Mouse (Mus musculus) forebrain, embryonic 12.5 days (tissue): ENCODE results near the gene Sox5. TPM values are rescaled to one million over a fixed set of nuclear protein-coding genes. Genes with fewer than 3 reads are reported as not detected.
A peak's percentile ranks its signal among the peaks of the same experiment; 100 is the strongest.

ENCODE experiments used
- ATAC-seq: fragments of 200-750 bp; cut with Nextera tagmentation; 2 replicates; pipeline ENCODE4 v1.8.0; 2017; ENCODE audit warnings: moderate TSS enrichment; ENCODE audit not compliant: low FRiP score
- H3K27ac ChIP-seq: fragments of 300-500 bp; sonication (generic); 2 replicates; pipeline ENCODE4 v1.5.1; 2016; ENCODE audit warnings: mild to moderate bottlenecking
- H3K27me3 ChIP-seq: fragments of 300-500 bp; sonication (generic); 2 replicates; pipeline ENCODE4 v1.6.1; 2016; ENCODE audit warnings: mild to moderate bottlenecking
- H3K36me3 ChIP-seq: fragments of 300-500 bp; sonication (generic); replicated peaks from 2 replicates; pipeline ENCODE4 v1.6.1; 2016; ENCODE audit warnings: mild to moderate bottlenecking
- H3K4me1 ChIP-seq: fragments of 300-500 bp; sonication (generic); 2 replicates; pipeline ENCODE4 v1.6.1; 2016
- H3K4me2 ChIP-seq: fragments of 300-500 bp; sonication (generic); 2 replicates; pipeline ENCODE4 v1.6.1; 2016; ENCODE audit warnings: mild to moderate bottlenecking, moderate library complexity
- H3K4me3 ChIP-seq: fragments of 300-500 bp; sonication (generic); replicated peaks from 2 replicates; pipeline ENCODE4 v1.5.1; 2016; ENCODE audit warnings: mild to moderate bottlenecking
- H3K9ac ChIP-seq: fragments of 300-500 bp; sonication (generic); 2 replicates; pipeline ENCODE4 v1.6.1; 2016; ENCODE audit warnings: mild to moderate bottlenecking
- H3K9me3 ChIP-seq: fragments of 300-500 bp; sonication (generic); 2 replicates; pipeline ENCODE4 v1.6.1; 2016
- WGBS: fragments of 180-500 bp; shearing (Covaris S2); methylation state at CpG from one replicate; pipeline ENCODE4 v1.1.7; 2016; 5-methylcytosine and 5-hydroxymethylcytosine counted together
- polyA plus RNA-seq: library from polyadenylated mRNA; unstranded; fragments of >200 nt; fragmentation: Nextera tagmentation; extraction: Ambion mirVana; gene quantifications from 2 replicates; pipeline ENCODE4 v1.2.1, GENCODE M21; 2016

Gene Sox5
- polyA plus RNA-seq, 1 experiment from 2014 or later = 89.0 TPM

- Histone ChIP-seq H3K4me1 (peaks cover 19% of the 10 kb centered on the region), H3K9ac (no peak overlapping the region), H3K27ac (no peak overlapping the region), H3K27me3 (no peaks in the 10 kb centered on the region), H3K9me3 (no peaks in the 10 kb centered on the region), H3K4me2 (no peak overlapping the region), H3K4me3 (no peak overlapping the region), H3K36me3 (0 out of 2 replicates have a peak, but pooled peaks cover 3% of the 10 kb centered on the region)
- ATAC-seq = no peak
- WGBS = 73% methylated on average over 12 of the region's 12 CpGs
Measured at GRCm38 (mm10) chr6:144105645-144106044, 676.1 kb downstream of the Sox5 start.

- Histone ChIP-seq H3K27ac (no peak overlapping the region), H3K36me3 (0 out of 2 replicates have a peak, but pooled peaks cover 3% of the 10 kb centered on the region), H3K4me1 (peaks cover 19% of the 10 kb centered on the region), H3K9me3 (no peaks in the 10 kb centered on the region), H3K9ac (no peak overlapping the region), H3K4me2 (no peak overlapping the region), H3K27me3 (no peaks in the 10 kb centered on the region), H3K4me3 (no peak overlapping the region)
- no peak for ATAC-seq
- 92% methylated on average over 6 of the region's 6 CpGs for WGBS
Measured at GRCm38 (mm10) chr6:144103612-144104011, 678.2 kb downstream of the Sox5 start.

GRCm38 (mm10) chr6:144100852-144101251 lies 680.9 kb downstream of the Sox5 start:
- no peak overlapping the region for H3K9ac ChIP-seq
- 89% methylated on average over 1 of the region's 1 CpGs for WGBS
- no peak overlapping the region for H3K27ac ChIP-seq
- peaks cover 6% of the 10 kb centered on the region; the same call in 1 of the 2 replicates for H3K4me1 ChIP-seq
- no peaks in the 10 kb centered on the region for H3K27me3 ChIP-seq
- no peak overlapping the region for H3K4me2 ChIP-seq
- no peak for ATAC-seq
- 0 out of 2 replicates have a peak, but pooled peaks cover 3% of the 10 kb centered on the region for H3K36me3 ChIP-seq
- H3K4me3 ChIP-seq = no peak overlapping the region
- no peaks in the 10 kb centered on the region for H3K9me3 ChIP-seq

GRCm38 (mm10) chr6:144098119-144098518 lies 683.7 kb downstream of the Sox5 start:
- 40% methylated on average over 9 of the region's 9 CpGs for WGBS
- H3K36me3 ChIP-seq = 0 out of 2 replicates have a peak, but pooled peaks cover 3% of the 10 kb centered on the region
- H3K4me2 ChIP-seq = no peak overlapping the region
- no peak overlapping the region for H3K9ac ChIP-seq
- no peaks in the 10 kb centered on the region for H3K9me3 ChIP-seq
- peak; percentile 53; the same call in 1 of the 2 replicates for ATAC-seq
- H3K27me3 ChIP-seq = no peaks in the 10 kb centered on the region
- no peak overlapping the region for H3K4me3 ChIP-seq
- 0 out of 2 replicates have a peak overlapping the region, but pooled peaks have one; percentile 46 for H3K27ac ChIP-seq
- peaks cover 12% of the 10 kb centered on the region for H3K4me1 ChIP-seq

DNA sequence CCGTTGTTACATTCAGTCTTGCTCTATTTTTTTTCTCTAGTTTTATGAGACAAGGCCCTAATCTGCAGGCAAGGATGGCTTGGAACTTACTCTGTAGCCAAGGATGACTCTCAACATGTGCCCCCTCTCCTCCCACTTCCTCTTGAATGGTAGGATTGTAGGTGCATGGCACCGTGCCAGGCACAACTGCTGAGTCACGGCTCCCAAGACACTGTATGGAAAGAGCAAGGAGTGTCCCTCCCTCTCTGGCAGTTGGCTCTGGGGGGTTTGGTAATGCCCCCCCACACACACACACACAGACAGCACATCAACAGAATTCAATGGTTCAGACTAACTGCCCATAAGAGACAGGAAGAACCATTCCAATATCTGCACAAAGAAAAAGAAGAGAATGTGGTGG lies 693.5 kb downstream of the Sox5 start:
- Histone ChIP-seq H3K27ac (no peak overlapping the region), H3K27me3 (no peaks in the 10 kb centered on the region), H3K9ac (no peak overlapping the region), H3K4me3 (no peak overlapping the region), H3K9me3 (no peaks in the 10 kb centered on the region), H3K36me3 (no peaks in the 10 kb centered on the region; the same call in 1 of the 2 replicates), H3K4me1 (peaks cover 5% of the 10 kb centered on the region; the same call in 1 of the 2 replicates), H3K4me2 (no peak overlapping the region)
- 91% methylated on average over 3 of the region's 3 CpGs for WGBS
- no peak for ATAC-seq

GRCm38 (mm10) chr6:144086096-144086810 lies 695.5 kb downstream of the Sox5 start:
- no peak for ATAC-seq
- H3K27ac ChIP-seq = no peak overlapping the region
- no peak overlapping the region for H3K4me3 ChIP-seq
- 73% methylated on average over 1 of the region's 1 CpGs for WGBS
- H3K4me2 ChIP-seq = no peak overlapping the region
- no peak overlapping the region for H3K9ac ChIP-seq
- no peaks in the 10 kb centered on the region for H3K9me3 ChIP-seq
- no peaks in the 10 kb centered on the region for H3K27me3 ChIP-seq
- no peaks in the 10 kb centered on the region; the same call in 1 of the 2 replicates for H3K36me3 ChIP-seq
- peaks cover 8% of the 10 kb centered on the region for H3K4me1 ChIP-seq

GRCm38 (mm10) chr6:144082297-144082696 lies 699.5 kb downstream of the Sox5 start:
- no peak overlapping the region for H3K4me3 ChIP-seq
- H3K36me3 ChIP-seq = no peaks in the 10 kb centered on the region; the same call in 1 of the 2 replicates
- no peak overlapping the region for H3K4me2 ChIP-seq
- H3K9me3 ChIP-seq = no peaks in the 10 kb centered on the region
- no peaks in the 10 kb centered on the region for H3K27me3 ChIP-seq
- no peak overlapping the region for H3K27ac ChIP-seq
- 79% methylated on average over 9 of the region's 9 CpGs for WGBS
- peaks cover 3% of the 10 kb centered on the region for H3K4me1 ChIP-seq
- ATAC-seq = no peak
- H3K9ac ChIP-seq = no peak overlapping the region

GRCm38 (mm10) chr6:144077826-144078225 lies 704.0 kb downstream of the Sox5 start:
- Histone ChIP-seq H3K4me1 (peaks cover 3% of the 10 kb centered on the region; the same call in 1 of the 2 replicates), H3K4me2 (no peak overlapping the region), H3K9ac (no peak overlapping the region), H3K27ac (no peak overlapping the region), H3K36me3 (no peaks in the 10 kb centered on the region; the same call in 1 of the 2 replicates), H3K27me3 (no peaks in the 10 kb centered on the region), H3K9me3 (no peaks in the 10 kb centered on the region), H3K4me3 (no peak overlapping the region)
- WGBS = 97% methylated on average over 7 of the region's 7 CpGs
- no peak for ATAC-seq

DNA sequence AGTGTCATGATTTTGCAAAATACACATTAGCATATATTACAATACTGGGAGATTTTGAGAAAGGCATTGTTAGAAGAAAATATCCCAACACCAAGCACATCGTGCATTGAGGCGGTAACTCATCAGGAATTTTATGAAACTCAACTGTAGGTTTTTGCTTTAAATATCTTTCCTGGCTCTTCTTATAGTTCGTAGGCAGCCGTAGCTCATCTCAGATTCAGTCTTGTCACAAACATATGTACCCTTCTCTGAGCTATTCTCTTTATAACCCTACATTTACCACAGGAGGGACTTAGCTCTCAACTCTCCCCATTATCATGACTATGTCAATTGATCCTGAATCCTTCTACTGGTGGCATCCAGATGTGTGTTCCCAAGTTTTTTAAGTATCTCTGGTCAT lies 705.4 kb downstream of the Sox5 start:
- Histone ChIP-seq H3K9ac (no peak overlapping the region), H3K4me3 (no peak overlapping the region), H3K27ac (no peak overlapping the region), H3K4me1 (no peaks in the 10 kb centered on the region), H3K27me3 (no peaks in the 10 kb centered on the region), H3K4me2 (no peak overlapping the region), H3K36me3 (no peaks in the 10 kb centered on the region; the same call in 1 of the 2 replicates), H3K9me3 (no peaks in the 10 kb centered on the region)
- WGBS = 94% methylated on average over 4 of the region's 4 CpGs
- no peak for ATAC-seq

DNA sequence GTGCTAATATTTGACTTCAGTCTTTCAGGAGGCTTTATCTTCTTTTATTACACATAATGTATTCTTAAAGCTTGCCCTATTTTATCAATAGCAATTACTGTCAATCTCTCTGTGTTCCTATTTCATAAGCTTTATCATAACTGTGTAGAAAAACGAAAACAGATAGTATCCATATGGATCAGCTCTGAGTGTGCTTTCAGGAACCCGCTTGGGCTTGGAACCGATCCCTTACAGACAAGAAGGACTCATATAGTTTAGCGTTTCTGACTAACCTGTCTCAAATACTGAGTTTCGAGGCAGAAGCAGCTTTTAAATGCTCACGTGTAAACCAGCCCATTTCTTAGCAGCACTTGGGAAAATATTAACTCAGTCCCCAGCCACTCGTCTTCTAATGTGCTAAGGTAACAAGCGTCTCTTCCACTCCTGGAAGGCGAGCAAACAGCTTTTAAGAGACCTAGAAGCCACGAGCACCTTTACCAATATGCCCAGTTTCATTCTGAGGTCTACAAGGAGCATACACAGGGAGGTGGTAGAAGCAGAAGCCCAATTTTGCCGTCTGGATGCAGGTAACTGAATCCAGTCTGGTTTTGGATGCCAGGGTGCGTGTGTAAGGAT lies 706.3 kb downstream of the Sox5 start:
- no peak overlapping the region for H3K4me3 ChIP-seq

GRCm38 (mm10) chr6:144074826-144075225 lies 707.0 kb downstream of the Sox5 start:
- Histone ChIP-seq H3K4me2 (no peak overlapping the region), H3K4me3 (no peak overlapping the region), H3K36me3 (no peaks in the 10 kb centered on the region; the same call in 1 of the 2 replicates), H3K27ac (no peak overlapping the region), H3K4me1 (no peaks in the 10 kb centered on the region), H3K9ac (no peak overlapping the region), H3K27me3 (no peaks in the 10 kb centered on the region), H3K9me3 (no peaks in the 10 kb centered on the region)
- no peak for ATAC-seq
- 73% methylated on average over 9 of the region's 9 CpGs for WGBS

More for the DNA sequence above, 706.3 kb downstream of the Sox5 start:
- no peak overlapping the region for H3K9ac ChIP-seq
- H3K27me3 ChIP-seq = no peaks in the 10 kb centered on the region
- WGBS = 91% methylated on average over 12 of the region's 12 CpGs
- no peaks in the 10 kb centered on the region; the same call in 1 of the 2 replicates for H3K36me3 ChIP-seq
- H3K4me2 ChIP-seq = no peak overlapping the region
- H3K9me3 ChIP-seq = no peaks in the 10 kb centered on the region
- no peak for ATAC-seq
- H3K27ac ChIP-seq = no peak overlapping the region
- no peaks in the 10 kb centered on the region for H3K4me1 ChIP-seq

- Histone ChIP-seq H3K9ac (no peak overlapping the region), H3K4me3 (no peak overlapping the region), H3K9me3 (no peaks in the 10 kb centered on the region), H3K4me2 (no peak overlapping the region), H3K4me1 (no peaks in the 10 kb centered on the region), H3K27me3 (no peaks in the 10 kb centered on the region), H3K27ac (no peak overlapping the region), H3K36me3 (no peaks in the 10 kb centered on the region)
- WGBS = 96% methylated on average over 5 of the region's 5 CpGs
- no peak for ATAC-seq
Measured at GRCm38 (mm10) chr6:144070461-144070860, 711.3 kb downstream of the Sox5 start.
